Mouse (Mus musculus): ENCODE data around the gene Pgbd5.

The Pgbd5 gene

DNA sequence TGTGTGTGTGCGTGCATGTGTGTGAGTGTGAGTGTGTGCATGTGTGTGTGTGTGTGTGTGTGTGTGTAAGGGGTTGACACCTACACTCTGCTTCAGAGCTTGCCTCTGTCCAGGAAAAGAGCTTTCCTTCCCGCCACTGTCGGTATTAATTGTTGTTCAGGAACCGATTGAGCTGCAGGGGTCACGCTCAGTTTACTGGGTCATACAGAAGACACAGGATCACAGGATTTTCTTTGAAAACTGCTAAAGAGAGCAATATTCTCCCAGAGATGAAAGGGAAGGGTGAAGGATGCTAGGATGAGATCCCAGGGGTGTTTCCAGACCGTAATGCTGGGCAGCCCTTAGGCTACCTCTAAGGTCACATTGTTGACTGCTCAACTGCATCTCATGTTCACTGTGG lies at the start of gene Pgbd5:
TSS of gene Pgbd5 (minus strand) at position 101 of the 400 bp plus-strand sequence.
- DNase-seq, result no peak

DNA sequence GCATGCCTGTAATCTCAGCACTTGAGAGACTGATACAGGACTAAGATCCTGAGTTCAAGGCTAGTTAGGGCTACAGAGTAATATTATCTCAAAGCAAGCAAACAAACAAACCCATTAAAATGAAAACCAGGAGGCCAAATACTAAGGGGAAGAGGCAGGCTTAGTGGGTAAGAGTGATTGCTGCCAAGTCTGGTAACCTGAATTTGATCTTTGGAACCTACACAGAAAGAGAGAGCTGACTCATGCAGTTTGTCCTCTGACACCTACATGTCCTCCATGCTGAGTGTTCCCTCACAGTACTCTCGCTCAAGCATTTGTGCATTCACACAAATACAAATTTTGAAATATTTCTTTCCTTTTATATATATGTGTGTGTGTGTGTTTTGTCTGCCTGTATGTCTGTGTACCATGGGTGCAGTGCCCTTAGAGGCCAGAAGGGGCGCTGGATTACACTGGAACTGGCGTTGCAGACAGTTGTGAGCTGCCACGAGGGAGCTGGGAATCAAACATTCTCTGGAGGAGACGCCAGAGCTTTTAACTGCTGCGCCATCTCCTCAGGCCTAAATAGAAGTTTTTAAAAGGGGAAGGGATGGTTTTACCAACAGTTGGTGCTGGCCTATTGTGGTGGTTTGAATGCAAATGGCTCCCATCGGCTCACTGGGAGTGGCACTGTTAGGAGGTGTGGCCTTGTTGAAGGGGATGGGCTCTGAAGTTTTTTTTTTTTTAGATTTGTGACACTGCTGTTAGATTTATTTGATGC lies 44.1 kb upstream of the Pgbd5 start:
- no peak for DNase-seq

DNA sequence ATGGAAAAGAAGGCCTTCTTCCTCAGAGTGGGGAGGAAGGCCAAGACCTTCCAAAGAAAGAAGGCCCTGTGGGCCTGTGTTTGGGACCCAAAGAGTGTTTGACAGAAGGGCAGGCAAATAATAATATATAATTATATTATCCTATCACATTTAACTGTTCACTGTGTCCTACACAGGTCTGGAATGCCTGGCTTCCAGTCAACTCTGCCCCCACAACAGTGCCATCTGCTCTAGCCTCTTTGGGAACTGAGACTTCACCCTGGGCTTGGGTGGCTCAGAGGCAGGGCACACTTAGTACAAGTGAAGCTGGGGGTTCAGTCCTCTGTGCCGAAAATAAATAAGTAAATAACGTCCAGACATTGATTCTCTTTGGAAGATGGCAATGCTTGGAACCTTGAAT lies 43.3 kb upstream of the Pgbd5 start:
- DNase-seq, result peak; percentile 73

DNA sequence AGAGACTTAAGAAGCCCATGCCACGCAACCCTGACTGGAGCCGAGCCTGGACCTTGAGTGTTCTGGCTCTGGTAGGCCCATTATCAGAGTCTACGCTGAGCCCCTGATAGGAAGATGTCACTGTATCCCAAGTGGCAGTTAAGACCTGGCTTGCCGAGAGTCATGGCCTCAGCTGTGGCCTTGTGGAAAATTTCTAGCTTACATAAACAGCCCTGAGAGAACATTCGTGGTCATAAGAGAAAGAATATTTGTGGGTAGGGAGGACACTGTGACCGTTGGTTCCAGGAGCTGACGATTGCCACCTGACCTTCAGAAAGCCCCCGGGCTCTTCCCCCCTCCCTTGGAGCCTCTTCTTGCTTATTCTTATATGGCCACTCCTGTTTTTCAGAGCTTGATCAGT lies 40.9 kb upstream of the Pgbd5 start:
- DNase-seq, result no peak

DNA sequence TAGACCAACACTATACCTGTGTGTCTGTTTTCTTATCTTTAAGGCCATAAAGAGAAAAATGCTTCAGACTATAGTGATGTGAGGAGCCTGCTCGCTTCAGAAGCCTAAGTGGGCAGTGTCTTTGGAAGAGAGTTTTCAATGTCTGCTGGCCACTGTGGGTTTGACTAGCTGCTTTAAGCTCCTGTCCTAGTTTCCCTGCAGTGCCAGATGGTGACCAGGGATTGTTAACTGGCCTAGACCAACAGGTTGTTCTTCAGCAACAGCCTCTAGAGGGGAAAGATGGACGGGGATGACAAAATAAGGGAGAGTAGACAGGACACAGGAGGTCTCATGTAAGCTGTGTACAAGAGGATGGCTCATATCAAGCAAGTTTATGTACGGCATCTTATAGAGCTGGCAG lies 39.8 kb upstream of the Pgbd5 start:
- DNase-seq, result no peak

DNA sequence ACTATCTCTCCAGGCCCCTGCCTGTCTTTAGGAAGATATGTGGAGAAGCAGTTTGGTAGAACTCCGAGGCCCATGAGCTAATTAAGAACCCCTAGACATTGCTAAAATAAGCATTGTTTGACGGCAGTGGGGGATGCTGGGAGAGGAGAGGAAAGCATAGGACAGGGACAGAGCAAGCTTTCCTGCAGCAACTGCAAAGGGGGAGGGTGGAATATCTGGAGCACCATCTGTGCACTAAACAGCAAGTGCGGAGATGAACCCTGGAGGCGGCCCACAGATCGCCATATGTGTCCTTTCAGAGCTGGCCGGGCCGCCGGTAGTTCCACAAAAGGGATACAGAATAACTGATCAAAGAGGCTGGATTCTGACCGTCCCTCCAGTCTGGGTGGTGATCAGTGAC lies 37.2 kb upstream of the Pgbd5 start:
- peak; percentile 86 for DNase-seq

DNA sequence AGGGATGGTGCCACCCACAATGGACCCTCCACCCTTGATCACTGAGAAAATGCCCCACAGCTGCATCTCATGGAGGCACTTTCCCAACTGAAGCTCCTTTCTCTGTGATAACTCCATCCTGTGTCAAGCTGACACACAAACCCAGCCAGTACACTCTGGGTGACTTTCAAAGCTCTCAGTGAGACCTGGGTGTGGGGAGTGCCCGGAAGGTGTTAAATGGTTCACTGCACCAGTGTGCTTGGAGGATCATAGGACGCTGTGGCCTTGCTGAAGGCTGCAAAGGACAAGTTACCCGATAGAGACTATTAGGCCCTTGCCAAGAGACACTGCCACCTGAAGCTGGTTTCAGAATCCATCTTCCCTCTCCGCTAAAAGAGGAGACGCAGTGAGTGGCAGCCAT lies 36.2 kb upstream of the Pgbd5 start:
- DNase-seq, result no peak

DNA sequence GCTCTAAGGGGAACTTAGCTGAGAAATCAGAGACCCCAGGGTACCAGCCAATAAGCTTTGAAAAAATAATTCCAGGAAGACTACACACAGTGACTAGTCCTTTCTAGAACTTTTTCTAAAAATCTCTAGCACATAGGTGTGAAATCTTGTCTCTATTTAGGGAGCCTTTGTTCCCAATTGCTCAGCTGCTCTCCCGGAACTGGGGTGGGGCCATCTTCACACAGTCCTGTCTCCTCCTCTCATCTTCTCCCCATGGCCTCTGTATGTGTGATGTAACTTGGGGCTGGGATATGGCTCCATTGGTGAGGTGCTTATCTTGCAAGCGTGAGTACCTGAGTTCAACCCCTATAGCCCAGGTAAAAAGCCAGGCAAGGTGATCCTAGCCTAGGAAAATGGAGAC lies 25.2 kb upstream of the Pgbd5 start:
- no peak for DNase-seq

DNA sequence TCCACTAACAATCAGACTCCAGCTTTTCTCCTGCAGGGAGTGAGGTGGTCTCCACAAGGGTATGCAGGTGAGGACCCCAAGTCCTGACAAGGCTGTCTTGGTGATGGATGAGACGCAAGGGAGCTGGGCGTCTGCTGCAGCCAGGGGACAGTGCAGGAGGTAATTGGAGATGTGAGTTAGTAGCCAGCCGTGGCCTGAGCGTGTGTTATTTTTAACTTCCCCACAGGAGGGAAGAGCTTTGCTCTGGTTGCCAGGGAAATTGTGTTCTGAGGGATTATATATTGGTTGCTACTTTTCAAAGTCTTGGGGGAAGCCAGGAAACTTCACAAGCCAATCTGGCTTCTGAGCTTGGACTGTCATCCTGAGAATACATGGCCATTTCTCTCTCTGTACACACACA lies 23.7 kb upstream of the Pgbd5 start:
- no peak for DNase-seq

DNA sequence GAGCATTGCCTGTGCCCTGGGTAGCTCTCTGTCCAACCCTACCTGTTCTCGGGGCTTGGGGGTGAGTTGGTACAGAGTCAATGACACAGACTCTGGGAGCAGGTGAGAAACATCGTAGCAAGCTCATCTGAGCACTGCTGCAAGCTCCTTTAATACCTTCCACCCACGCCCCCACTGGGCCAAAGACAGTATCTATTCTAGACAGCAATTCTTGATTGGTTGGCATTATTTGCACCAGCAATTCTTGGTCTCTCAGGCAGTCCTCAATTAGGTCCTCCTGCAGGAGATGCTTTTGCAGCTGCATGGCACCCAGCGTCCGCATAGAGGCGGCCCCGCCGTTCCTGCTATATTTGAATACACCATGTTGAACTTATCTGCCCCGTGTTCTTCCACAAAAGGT lies 22.7 kb upstream of the Pgbd5 start:
- no peak for DNase-seq

DNA sequence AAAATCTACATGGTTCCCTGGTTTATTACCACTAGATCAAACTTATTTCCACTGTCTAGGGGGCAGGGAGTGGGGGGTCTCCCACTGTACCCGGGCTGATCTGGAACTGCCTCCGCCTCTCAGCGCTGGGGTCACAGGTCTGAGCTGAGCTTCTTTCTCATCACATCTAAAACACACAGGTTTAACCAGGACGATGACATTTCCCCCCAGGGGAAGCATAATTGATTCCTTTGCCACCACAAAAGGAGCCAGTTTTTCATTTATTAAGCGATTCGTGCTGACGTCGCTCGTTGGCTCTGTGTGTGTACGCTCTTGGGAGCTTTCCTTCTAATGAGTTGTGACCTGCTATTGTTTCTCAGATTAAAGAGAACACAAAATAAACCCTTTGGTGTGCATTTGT lies 21.6 kb upstream of the Pgbd5 start:
- no peak for DNase-seq

DNA sequence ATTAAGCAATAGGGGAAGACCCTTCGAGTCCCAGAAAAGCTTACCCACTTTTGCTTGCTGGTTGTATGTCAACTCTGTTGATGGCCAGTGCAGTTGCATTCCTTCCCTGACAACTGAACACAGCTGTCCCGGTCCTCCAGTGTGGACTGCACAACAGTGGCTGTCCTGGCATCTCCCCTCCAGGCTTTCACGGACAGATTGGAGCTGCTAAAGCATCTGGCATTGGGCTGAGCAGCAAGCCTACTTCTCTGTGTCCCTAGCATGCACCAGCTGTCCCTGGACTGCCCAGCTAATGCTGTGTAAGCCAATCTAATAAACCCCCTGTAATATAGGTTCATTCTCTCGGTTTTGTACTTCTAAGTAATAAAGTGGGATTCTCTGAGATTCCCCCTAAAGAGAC lies 21.2 kb upstream of the Pgbd5 start:
- no peak for DNase-seq

DNA sequence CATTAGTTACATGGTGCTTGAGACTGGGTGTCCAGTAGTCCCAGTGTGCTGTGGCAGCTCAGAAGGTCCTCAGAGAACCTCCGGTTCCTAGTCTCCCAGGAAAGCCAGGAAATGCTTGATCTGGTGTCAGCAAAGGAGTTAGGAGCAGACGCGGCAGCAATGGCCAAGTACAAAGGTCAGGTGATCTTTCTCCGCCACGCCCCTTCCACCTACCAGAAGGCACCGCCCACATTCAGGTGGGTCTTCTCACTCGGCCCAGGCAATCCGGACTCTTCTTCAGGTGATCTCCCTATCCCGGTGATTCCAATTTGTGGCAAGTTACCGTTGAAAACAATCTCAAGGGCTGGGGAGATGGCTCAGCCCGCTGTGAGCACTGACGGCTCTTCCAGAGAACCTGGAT lies 20.2 kb upstream of the Pgbd5 start:
- no peak for DNase-seq

DNA sequence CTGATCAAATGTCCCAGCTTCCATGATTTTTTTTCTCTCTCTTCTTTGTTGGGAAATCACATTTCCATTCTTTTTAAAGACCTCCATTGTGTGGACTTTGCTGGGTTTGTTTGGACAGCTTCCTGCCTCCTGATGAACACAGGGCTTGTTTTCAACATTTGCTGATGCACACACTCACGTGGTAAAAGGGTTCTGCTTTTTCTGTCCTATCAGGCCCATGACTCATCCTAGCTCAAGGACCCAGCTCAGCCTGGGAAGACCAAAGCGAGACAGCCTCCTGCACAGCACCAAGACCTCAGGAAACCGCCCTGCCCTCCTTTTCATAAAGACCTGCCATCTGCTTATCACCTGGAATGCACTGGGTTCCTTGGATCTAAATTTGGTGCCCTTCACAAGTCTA lies 15.9 kb upstream of the Pgbd5 start:
- no peak for DNase-seq

DNA sequence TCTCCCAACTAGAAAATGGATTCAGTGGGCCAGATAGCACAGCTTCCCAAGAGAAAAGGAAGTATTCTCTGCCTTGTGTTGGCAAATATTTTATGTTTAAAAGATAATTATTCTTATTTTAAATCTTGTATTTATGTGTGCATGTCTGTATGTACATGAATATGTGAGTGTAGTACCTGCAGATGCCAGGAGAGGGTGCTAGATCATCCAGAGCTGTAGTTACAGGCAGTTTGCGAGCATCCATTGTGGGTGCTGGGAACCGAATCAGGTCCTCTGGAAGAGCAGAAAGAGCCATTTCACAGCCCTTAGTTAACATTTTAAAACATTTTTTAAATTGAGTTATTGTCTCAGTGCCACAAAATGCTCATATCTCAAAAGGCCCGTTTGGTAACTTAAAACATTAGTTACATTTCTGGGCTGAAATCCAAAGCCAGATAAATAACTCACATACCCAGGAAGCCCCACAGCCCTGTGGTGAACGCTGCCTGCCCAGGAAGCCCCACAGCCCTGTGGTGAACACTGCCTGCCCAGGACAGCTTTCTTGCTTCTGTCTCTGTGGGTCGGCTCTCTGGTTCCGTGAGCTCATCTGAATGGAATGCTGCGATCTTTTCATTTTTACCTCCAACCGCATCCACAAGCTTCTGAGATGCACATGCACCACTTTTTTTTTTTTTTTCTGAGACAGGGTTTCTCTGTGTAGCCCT lies 10.9 kb upstream of the Pgbd5 start:
- DNase-seq, result no peak

DNA sequence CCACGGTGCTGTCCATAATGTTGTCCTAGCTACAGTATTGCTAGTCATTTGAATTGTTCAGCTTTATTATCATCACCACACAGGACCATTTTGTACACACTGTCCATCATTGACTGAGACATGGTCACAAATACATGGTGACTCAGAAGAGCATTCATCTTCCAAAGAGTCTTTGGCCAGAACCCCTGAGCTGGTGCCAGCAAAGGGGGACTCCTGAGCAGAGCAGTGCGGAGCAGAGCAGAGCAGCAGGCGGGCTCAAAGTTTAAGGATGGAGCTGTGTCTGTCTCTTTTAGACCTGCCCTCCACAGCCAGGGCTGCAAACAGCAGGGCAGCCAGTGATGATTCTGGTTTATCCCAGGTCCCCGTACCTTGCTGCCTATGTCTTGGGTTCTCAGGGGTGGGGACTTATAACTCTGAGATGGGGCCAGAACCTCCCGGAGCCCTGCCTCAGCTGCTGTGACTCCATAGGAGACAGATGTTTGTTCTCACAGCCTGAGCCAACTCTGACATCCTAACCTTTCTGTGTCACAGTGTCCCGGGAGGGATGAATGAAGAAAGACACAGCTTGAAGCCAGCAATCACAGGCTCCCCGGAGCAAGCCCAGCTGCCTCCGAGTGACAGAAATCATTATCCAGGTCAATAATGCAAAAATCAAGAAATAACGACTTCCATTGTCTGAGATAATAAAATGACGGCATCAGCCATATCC lies 9.7 kb upstream of the Pgbd5 start:
- DNase-seq, result no peak

DNA sequence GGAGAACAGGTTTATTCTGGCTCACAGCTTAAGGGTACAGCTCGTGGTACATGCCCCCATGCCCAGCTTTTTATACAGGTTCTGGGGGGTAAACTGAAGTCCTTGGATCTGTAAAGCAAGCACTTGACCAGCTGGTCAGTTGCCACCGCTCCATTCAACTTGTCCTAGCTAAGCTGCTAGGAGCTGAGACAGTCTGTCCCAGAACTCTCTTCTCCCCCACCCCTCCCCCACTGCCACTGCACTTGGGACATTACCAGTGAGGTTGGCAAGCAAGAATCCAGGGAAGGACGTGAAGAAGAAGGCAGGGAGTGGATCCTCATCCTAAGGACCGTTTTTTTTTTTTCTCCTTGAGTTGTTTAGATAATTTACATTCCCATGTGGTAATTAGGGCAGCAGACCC lies 2.7 kb downstream of the Pgbd5 start:
- DNase-seq, result peak; percentile 60

DNA sequence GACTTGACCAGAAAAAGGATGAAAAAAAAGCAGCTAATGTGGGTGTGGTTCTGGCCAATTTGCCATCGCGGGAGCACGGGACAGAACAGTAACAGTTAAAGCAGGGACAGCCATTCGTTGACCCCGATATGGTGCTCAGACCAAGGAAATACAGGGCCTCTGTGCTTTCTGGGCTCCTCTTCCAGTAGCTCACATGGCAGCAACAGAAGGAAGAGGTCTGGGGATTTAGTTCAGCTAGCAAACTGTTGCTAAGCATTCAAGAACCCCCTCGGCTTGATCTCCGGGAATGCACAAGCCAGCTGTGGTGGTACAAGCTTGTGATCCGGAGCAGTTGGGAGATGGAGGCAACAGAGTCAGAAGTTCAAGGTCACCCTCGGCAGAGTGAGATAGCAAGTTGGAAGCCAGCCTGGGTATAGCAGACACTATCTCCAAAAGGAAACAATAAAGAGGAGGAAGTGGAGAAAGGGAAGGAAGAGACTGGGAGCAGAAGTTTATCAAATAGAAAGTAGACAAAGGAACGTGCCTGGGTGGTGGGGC lies 3.7 kb downstream of the Pgbd5 start:
- no peak for DNase-seq

DNA sequence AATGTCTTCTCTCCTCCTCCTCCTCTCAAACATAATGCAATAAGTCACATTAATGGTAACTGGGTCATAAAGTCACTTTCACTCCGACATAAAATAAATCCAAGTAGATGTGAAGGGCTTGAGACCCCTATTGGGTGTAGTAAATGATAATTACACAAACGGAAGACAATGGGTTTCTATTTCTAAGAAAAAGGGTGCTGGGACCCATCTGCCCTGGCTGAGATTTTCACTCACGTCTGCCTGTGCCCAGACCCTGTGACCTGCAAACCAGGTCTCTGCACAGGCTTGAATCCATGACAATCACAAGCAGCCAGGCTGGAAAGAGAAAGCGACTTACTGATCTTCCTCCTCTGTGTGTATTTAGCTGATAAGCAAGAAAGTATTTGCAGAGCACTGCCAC lies 4.3 kb downstream of the Pgbd5 start:
- no peak for DNase-seq

DNA sequence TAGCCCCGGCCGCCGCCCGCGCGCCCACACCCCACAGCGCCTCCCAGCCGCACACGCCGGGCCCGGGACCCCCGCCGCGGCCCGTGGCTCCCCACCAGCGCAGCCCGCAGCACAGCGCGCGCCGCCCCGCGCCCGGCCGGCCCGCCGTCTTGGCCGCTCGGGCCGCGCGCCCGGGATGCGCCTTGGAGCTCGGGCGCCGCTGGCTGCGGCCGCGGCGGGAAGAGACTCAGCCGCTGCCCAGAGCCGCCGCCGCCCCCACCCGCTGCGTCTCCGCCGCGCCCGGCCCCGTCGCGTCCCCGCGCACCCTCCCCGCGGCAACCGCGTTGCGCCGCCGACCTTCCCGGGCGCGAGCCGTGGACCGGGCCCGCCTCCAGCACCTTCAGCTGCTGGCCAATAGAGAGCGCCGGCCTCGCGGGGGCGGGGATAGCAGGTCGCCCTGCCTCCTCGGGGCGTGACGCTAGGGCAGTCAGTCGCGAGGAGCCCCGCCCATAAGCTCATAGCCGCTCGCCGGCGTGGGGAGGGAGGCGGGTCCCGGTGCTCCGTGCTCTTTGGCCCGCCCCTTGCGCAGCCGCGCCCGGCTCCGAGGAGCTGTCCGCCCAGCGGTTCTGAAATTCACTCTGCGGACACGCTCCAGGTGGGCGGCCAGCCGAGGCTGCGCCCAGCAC lies 5.2 kb downstream of the Pgbd5 start:
- peak; percentile 99 for DNase-seq

DNA sequence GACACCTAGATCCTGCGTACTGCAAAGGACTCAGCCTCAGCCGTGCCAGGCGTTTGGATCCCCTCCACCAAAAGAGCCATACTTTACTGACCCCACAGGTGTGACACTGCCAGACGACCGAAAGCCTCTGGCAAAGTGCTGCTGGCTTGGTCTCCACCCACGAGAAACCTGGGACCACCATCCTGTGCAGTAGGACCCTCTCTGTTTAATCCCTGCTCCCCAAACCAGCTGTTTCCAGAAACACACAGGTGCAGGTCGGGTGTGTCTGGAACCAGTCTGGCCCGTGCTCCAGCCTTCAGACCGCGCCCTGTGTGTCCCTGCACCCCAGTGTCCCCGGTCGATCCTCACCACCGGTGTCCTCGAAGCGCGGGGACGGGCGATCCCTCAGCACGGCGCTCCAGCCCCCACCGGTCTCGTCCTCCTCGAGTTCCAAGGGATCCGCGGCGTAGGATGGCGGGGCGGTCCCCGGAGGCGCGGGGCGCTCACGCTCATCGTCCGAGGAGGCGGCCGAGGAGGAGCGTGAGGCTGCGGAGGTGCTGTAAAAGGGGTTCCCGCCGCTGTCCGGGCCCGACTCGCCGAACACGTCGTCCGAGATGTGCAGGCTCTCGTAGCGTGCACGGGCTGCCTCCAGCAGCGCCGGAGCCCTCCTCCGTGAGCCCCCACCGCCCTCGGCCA lies 5.9 kb downstream of the Pgbd5 start:
- DNase-seq, result peak; percentile 73

DNA sequence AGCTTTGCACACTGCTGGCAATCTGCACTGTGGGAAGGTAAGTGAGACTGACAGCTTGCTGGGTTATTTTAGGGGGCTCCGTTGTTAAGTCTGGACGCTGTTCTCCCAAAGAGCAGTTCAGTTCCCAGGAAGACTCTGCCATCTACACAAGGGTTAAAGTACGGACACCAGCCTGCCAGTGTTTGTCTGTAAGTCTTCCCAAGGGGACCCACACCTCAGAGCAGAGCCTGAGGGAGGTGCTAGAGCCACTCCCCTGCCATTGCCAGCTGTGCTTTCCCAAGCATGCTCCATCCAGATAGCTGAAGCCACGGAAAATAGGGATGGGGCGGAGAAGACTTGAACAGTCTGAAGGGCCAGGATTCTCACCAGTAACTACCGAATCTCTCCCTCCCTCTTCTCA lies 8.6 kb downstream of the Pgbd5 start:
- DNase-seq, result peak; percentile 44

DNA sequence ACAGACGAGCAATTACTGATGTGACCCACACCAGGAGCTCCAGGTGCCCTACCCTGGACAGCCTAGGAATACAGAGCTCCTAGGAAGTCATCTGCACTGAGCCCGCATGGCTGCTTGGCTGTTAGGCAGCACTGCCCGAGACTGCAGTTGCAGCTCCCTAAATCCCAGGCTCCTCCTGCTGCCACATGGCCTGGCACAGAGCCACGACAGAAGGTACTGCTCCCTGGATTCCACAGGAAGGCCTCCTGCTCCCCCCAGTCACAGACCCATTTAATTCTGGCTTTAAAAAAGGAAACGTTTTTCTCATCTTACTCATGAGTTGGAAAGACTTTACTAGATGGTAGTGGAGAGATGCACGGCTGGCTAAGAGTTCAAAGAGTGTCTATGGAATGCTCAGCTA lies 10.0 kb downstream of the Pgbd5 start:
- DNase-seq, result peak; percentile 92
